Mouse (Mus musculus) thymus, postnatal 10 days (tissue): ENCODE measurements around the gene Adamts18.
A peak's percentile ranks its signal among the peaks of the same experiment; 100 is the strongest.

Source experiments
- DNase-seq, 2 experiments: peaks; one replicate each; pipeline ENCODE4 v3.0.0; 2021; ENCODE audit warnings: low spot score in 2 of 2

Adamts18 gene

GRCm38 (mm10) chr8:113664544-113664943 lies 184.0 kb downstream of the Adamts18 start:
- DNase-seq, result peak; percentile 25 to 65

DNA sequence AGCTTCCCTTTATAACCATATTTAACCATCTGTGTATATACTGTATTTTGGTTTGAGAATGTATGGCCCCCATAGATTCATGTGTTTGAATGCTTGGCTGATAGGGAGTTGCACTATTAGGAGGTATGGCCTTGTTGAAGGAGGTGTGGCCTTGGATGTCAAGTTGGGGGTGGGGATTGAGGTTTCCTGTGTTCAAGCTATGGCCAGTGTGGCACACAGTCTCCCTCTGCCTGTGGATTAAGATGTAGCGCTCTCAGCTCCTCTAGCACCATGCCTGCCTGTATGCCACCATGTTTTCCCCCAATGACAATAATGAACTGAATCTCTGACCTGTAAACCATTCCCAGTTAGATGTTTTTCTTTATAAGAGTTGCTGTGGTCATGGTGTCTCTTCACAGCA lies 188.4 kb downstream of the Adamts18 start:
- DNase-seq, result no peak

DNA sequence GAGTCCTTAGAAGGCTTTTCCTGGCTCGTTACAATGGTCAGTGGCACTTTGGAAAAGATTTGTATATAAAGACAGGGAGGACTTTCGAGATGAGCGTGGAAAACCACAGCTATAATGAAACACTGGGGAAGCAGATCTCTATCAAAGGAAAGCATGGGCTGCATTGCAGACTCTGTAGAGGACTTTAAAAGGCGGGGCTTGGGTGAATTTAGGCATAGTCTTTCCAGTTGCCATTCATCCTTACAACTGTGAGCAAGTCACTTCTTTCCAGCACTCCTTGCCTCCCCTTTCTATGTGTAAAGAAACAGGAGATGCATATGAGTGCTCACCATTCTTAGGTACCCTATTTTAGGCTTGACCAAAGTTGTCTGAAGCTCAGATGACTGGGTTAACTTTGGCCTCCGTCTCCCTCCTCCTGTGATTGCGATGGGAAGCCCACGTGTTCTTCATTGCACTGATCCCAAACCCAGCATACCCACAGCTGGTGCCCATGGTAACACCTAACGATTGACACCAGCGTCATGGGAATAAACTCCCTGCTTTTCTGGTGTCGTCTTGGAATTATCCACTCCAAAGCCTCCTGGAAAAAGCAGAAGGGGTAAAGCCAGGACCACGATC lies 191.7 kb downstream of the Adamts18 start:
- no peak for DNase-seq

- DNase-seq, result no peak
These were observed 192.4 kb downstream of the Adamts18 start for GRCm38 (mm10) chr8:113656154-113656553.

DNA sequence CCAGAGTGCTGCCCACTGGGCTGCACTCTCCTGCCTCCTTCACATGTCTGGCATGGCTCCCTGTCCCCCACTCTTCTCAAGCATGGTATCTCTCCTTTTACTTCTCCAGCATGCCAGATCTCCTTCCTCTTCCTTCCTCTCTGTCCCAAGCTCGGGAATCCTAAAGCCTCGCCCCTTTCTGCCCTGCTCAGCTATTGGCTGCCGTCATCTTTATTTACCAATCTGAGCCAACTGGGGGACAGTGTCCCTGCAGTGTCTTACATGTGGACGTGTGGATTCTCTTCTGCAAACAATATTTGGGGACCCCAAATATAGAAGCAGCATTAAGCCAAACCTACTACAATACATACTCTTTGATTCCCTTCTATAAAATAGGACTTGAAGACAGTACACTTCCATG lies 195.4 kb downstream of the Adamts18 start:
- no peak for DNase-seq

DNA sequence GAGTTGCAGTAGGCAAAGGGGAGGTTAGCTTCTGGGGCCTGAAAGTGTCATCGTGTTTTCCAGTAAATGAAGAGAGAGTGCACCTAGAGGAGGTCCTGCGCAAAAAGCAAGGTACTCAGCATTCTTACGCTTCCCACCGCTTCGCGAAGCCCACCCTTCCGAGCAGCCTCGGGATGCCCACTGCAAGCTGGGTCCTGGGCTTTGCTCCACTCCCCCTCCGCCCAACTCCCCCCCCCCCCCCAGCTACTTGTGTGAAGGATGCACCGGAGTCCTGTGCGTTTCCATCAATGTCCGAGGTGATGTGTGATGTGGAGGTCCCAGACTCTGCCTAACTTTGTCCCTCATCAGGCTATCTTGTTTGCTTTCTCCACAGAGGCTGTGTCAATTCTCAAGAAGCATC lies 196.1 kb downstream of the Adamts18 start:
- DNase-seq, result no peak
